Mouse (Mus musculus) T-helper 1 cell (primary cell): ENCODE measurements around the gene Urad.

ENCODE experiments used
- in situ Hi-C: fragments of 300-600 bp; cut with MboI, MseI; formaldehyde crosslinking; loops from one replicate; pipeline ENCODE4 v1.15.1; 2025; ENCODE audit warnings: high pct_unique_total_duplicates

The Urad gene

GRCm38 (mm10) chr5:147325931-147326330 lies 3.7 kb upstream of the Urad start:
- in situ Hi-C loops = loop anchor here (5.0 to 10.0 kb wide), 3 partner anchors 51 to 621 kb away; no protein-coding TSS in a partner anchor

GRCm38 (mm10) chr5:147323237-147323917 lies 1.1 kb upstream of the Urad start:
- in situ Hi-C loops = loop anchor here (10.0 kb wide), 2 partner anchors 409 to 619 kb away; no protein-coding TSS in a partner anchor

GRCm38 (mm10) chr5:147319653-147320052 lies 2.6 kb downstream of the Urad start:
- in situ Hi-C loops = loop anchor here (5.0 to 10.0 kb wide), 4 partner anchors 67 to 645 kb away; no protein-coding TSS in a partner anchor

- in situ Hi-C loops = loop anchor here (5.0 to 10.0 kb wide), 2 partner anchors 66 to 643 kb away; no protein-coding TSS in a partner anchor
These were observed 4.2 kb downstream of the Urad start for GRCm38 (mm10) chr5:147317991-147318390.

- in situ Hi-C loops = loop anchor here (5.0 to 10.0 kb wide), 2 partner anchors 65 to 643 kb away; no protein-coding TSS in a partner anchor
These were observed 4.9 kb downstream of the Urad start for GRCm38 (mm10) chr5:147317321-147317720.

GRCm38 (mm10) chr5:147315432-147316075 lies 6.7 kb downstream of the Urad start:
- in situ Hi-C loops = loop anchor here (5.0 to 10.0 kb wide), 2 partner anchors 63 to 641 kb away; no protein-coding TSS in a partner anchor

- in situ Hi-C loops = loop anchor here (5.0 to 10.0 kb wide), 2 partner anchors 63 to 640 kb away; no protein-coding TSS in a partner anchor
These were observed 7.4 kb downstream of the Urad start for GRCm38 (mm10) chr5:147314646-147315431.

- in situ Hi-C loops = loop anchor here (10.0 kb wide), 1 partner anchor 638 kb away; no protein-coding TSS in a partner anchor
These were observed 9.2 kb downstream of the Urad start for GRCm38 (mm10) chr5:147312830-147313685.

GRCm38 (mm10) chr5:147309786-147310185 lies 12.5 kb downstream of the Urad start:
- in situ Hi-C loops = loop anchor here (10.0 kb wide), 1 partner anchor 635 kb away; no protein-coding TSS in a partner anchor

GRCm38 (mm10) chr5:147308451-147308850 lies 13.8 kb downstream of the Urad start:
- in situ Hi-C loops = no loop called here

GRCm38 (mm10) chr5:147307398-147307785 lies 14.8 kb downstream of the Urad start:
- in situ Hi-C loops = no loop called here

- in situ Hi-C loops = no loop called here
These were observed 15.4 kb downstream of the Urad start, which contains the start of gene Cdx2 for GRCm38 (mm10) chr5:147306638-147307397. Cdx2 (minus strand) TSS chr5:147307270.

GRCm38 (mm10) chr5:147305856-147306637 lies 16.2 kb downstream of the Urad start:
- in situ Hi-C loops = no loop called here

GRCm38 (mm10) chr5:147305166-147305565 lies 17.1 kb downstream of the Urad start:
- in situ Hi-C loops = no loop called here

- in situ Hi-C loops = no loop called here
These were observed 17.7 kb downstream of the Urad start for GRCm38 (mm10) chr5:147304276-147305155.

- in situ Hi-C loops = no loop called here
These were observed 19.4 kb downstream of the Urad start for GRCm38 (mm10) chr5:147302746-147303400.

- in situ Hi-C loops = no loop called here
These were observed 20.1 kb downstream of the Urad start for GRCm38 (mm10) chr5:147302141-147302540.

GRCm38 (mm10) chr5:147301781-147302070 lies 20.5 kb downstream of the Urad start:
- in situ Hi-C loops = no loop called here
